Comparison of ENCODE assay signal across 38 mouse cellular contexts in the genomic region with DNA sequence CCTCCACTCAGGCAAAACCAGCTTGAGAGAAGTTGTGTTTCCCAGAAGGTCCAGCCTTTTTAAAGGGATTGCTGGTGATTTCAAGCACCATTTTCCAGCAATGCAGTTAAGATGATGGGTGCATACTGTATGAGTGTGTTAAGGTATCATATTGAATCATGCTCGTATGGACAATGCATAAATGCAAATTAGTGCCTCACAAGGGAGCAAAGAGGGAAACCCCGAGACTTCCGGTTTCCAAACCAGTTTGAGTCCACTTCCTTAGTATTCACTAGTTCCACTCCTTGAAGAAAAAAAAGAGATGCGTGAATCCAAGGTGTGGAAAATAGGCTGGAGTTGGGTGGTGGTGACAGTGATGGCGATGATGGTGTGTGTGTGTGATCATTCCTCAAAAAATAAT. TPM values are rescaled to one million over a fixed set of nuclear protein-coding genes. Genes with fewer than 3 reads are reported as not detected.
"Had no signal": no experiment of that assay in that cellular context is flagged by ENCODE, and none has a peak within 500 bp of the region (broad histone marks: within the 10 kb centered on the region; RNA-seq: fewer than 3 reads in every experiment).

No protein-coding gene starts in this region.

- ATAC-seq: hindbrain, postnatal 0 days; inflammation-experienced regulatory T-cells, adult 6 months; intestine, embryonic 15.5 days; intestine, postnatal 0 days; liver, embryonic 12.5 days had no signal

- H3K4me3 ChIP-seq: gastrocnemius, adult 2 months; heart, adult 2 months; heart, embryonic 13.5 days; heart, embryonic 15.5 days; hindbrain, embryonic 13.5 days; hindbrain, embryonic 15.5 days; intestine, embryonic 15.5 days; layer of hippocampus, adult 2 months; left cerebral cortex, adult 2 months; limb, embryonic 13.5 days; limb, embryonic 15.5 days; liver, embryonic 12.5 days had no signal

- DNase-seq: gastrocnemius, adult 2 months; gastrocnemius, postnatal 10 days; gastrocnemius, postnatal 25 days; heart, adult 11 months; heart, adult 2 months; heart, postnatal 14 days; heart, postnatal 36 days; kidney, adult 18-20 months; kidney, adult 8-10 months; kidney, postnatal 10 days; kidney, postnatal 25 days; kidney, postnatal 4 days; left cerebral cortex, postnatal 4 days had no signal

- H3K4me1 ChIP-seq: heart, embryonic 13.5 days; heart, embryonic 15.5 days; hindbrain, embryonic 13.5 days; hindbrain, embryonic 15.5 days; intestine, embryonic 15.5 days; limb, embryonic 13.5 days; limb, embryonic 15.5 days; liver, embryonic 12.5 days had no signal

- H3K27ac ChIP-seq: gastrocnemius, adult 2 months; heart, adult 2 months; heart, embryonic 13.5 days; heart, embryonic 15.5 days; hindbrain, embryonic 13.5 days; hindbrain, embryonic 15.5 days; hindbrain, postnatal 0 days; intestine, embryonic 15.5 days; layer of hippocampus, adult 2 months; left cerebral cortex, adult 2 months; limb, embryonic 13.5 days; limb, embryonic 15.5 days; liver, embryonic 12.5 days; liver, embryonic 14.5 days had no signal

RNA-seq across cellular contexts. Expression of a gene that starts 7.9 kb away (rescaled TPM):
- total RNA-seq: gastrocnemius, adult 2 months; gastrocnemius, postnatal 10 days; gastrocnemius, postnatal 25 days; gastrocnemius, postnatal 4 days; heart, adult 2 months; heart, postnatal 14 days; heart, postnatal 36 days; hindbrain, postnatal 0 days; layer of hippocampus, adult 2 months; layer of hippocampus, postnatal 10 days; layer of hippocampus, postnatal 25 days; left cerebral cortex, adult 2 months; left cerebral cortex, postnatal 14 days; left cerebral cortex, postnatal 4 days; liver, adult 2 months had no signal
- polyA plus RNA-seq: heart, adult 2 months; heart, embryonic 11.5 days; heart, embryonic 13.5 days; heart, embryonic 15.5 days; heart, postnatal 0 days; hindbrain, embryonic 11.5 days; hindbrain, embryonic 15.5 days; hindbrain, postnatal 0 days; inflammation-experienced regulatory T-cells, adult 6 months; intestine, embryonic 15.5 days; intestine, postnatal 0 days; kidney, embryonic 14.5 days; kidney, embryonic 16.5 days; limb, embryonic 11.5 days; liver, adult 2 months had no signal
